Mouse (Mus musculus): ENCODE results near the gene Tmed4. TPM values are rescaled to one million over a fixed set of nuclear protein-coding genes. Genes with fewer than 3 reads are reported as not detected.

The Tmed4 gene
- polyA plus RNA-seq, 1 experiment from 2014 or later, result 203 TPM

GRCm38 (mm10) chr11:6252248-6252647 is 22.4 kb downstream of the Tmed4 start:
- no peak overlapping the region; the same call in 1 of the 2 replicates for H3K4me2 ChIP-seq (replicated peaks; ENCODE audit: low read depth)
- no peaks in the 10 kb centered on the region for H3K36me3 ChIP-seq (ENCODE audit: control insufficient read depth, insufficient read depth)
- H3K4me3 ChIP-seq (ENCODE audit: low read depth, low read length), result no peak overlapping the region
- WGBS, result 79% methylated on average over 5 of the region's 5 CpGs
- no peak overlapping the region for H3K9ac ChIP-seq (ENCODE audit: low read depth, low read length)
- H3K27me3 ChIP-seq (replicated peaks; ENCODE audit: control insufficient read depth, insufficient read depth, low read length), result no peaks in the 10 kb centered on the region
- no peak for ATAC-seq
- no peak for TF ChIP-seq CTCF (IDR thresholded peaks at IDR 0.05; ENCODE audit: low read depth)
- 0 out of 2 replicates have a peak, but pooled peaks cover 8% of the 10 kb centered on the region for H3K4me1 ChIP-seq (replicated peaks; ENCODE audit: control insufficient read depth, insufficient read depth, low read length)
- no peaks in the 10 kb centered on the region for H3K9me3 ChIP-seq (ENCODE audit: control insufficient read depth)
- H3K27ac ChIP-seq (ENCODE audit: low read depth, low read length), result peak overlapping the region; percentile 42; the same call in 1 of the 2 replicates

- Histone ChIP-seq H3K4me2 (replicated peaks; ENCODE audit: low read depth) (no peak overlapping the region), H3K36me3 (ENCODE audit: control insufficient read depth, insufficient read depth) (no peaks in the 10 kb centered on the region), H3K27me3 (replicated peaks; ENCODE audit: control insufficient read depth, insufficient read depth, low read length) (no peaks in the 10 kb centered on the region), H3K27ac (ENCODE audit: low read depth, low read length) (no peak overlapping the region), H3K9me3 (ENCODE audit: control insufficient read depth) (no peaks in the 10 kb centered on the region), H3K4me3 (ENCODE audit: low read depth, low read length) (no peak overlapping the region), H3K9ac (ENCODE audit: low read depth, low read length) (no peak overlapping the region), H3K4me1 (replicated peaks; ENCODE audit: control insufficient read depth, insufficient read depth, low read length) (no peaks in the 10 kb centered on the region)
- no peak for ATAC-seq
- WGBS, result 53% methylated on average over 19 of the region's 19 CpGs
- TF ChIP-seq CTCF (IDR thresholded peaks at IDR 0.05; ENCODE audit: low read depth), result no peak
Observed at GRCm38 (mm10) chr11:6244707-6245106, 30.0 kb downstream of the Tmed4 start.

DNA sequence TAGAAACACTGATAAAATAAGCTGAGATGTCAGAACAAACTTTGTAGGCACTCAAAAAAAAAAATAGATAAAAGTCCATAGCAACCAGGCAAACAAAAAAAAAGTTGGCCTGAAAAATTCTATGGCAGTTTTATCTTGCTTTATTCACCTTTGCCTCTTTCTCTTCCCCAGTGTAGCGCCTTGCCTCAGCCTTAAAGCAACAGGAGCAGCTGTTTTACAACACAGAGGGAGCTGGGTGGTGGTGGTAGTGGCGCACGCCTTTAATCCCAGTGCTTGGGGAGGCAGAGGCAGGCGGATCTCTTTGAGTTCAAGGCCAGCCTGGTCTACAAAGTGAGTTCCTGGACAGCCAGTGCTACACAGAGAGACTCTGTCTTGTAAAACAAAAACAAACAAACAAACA is 41.6 kb downstream of the Tmed4 start:
- 42% methylated on average over 4 of the region's 4 CpGs for WGBS
- no peak overlapping the region for H3K9ac ChIP-seq (ENCODE audit: low read depth, low read length)
- no peaks in the 10 kb centered on the region for H3K9me3 ChIP-seq (ENCODE audit: control insufficient read depth)
- H3K36me3 ChIP-seq (ENCODE audit: control insufficient read depth, insufficient read depth), result no peaks in the 10 kb centered on the region
- no peaks in the 10 kb centered on the region for H3K27me3 ChIP-seq (replicated peaks; ENCODE audit: control insufficient read depth, insufficient read depth, low read length)
- H3K4me1 ChIP-seq (replicated peaks; ENCODE audit: control insufficient read depth, insufficient read depth, low read length), result 0 out of 2 replicates have a peak, but pooled peaks cover 5% of the 10 kb centered on the region
- H3K27ac ChIP-seq (ENCODE audit: low read depth, low read length), result no peak overlapping the region
- ATAC-seq, result peak; percentile 67
- no peak for TF ChIP-seq CTCF (IDR thresholded peaks at IDR 0.05; ENCODE audit: low read depth)
- H3K4me3 ChIP-seq (ENCODE audit: low read depth, low read length), result no peak overlapping the region
- no peak overlapping the region for H3K4me2 ChIP-seq (replicated peaks; ENCODE audit: low read depth)

DNA sequence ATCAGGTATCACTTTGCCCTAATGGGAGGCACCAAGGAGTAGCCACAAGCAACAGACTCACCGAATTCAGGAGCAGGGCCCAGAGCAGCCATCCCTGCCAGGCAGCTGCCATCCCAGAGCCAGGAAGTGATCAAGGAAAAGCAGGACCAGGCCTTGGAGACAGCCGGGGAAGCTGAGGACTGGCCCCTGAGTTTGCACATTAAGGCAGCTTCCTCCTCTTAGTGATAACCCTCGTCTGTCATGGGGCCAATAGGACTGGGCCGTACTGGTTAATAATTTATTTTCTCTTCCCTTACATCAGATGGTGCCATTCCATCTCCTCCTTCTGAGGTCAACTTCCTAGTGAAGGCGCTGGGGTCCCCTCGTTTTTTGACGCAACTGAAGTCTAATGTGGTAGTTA is 44.7 kb downstream of the Tmed4 start, which contains the start of gene Npc1l1:
Gene Npc1l1 (minus strand): TSS at position 132 of the 400 bp plus-strand sequence.
- Histone ChIP-seq H3K36me3 (ENCODE audit: control insufficient read depth, insufficient read depth) (peaks cover 2% of the 10 kb centered on the region; the same call in 1 of the 2 replicates), H3K4me2 (replicated peaks; ENCODE audit: low read depth) (peak within 1 kb of the TSS; percentile 72), H3K27me3 (replicated peaks; ENCODE audit: control insufficient read depth, insufficient read depth, low read length) (no peaks in the 10 kb centered on the region), H3K9me3 (ENCODE audit: control insufficient read depth) (no peaks in the 10 kb centered on the region), H3K9ac (ENCODE audit: low read depth, low read length) (no peak within 1 kb of the TSS), H3K4me3 (ENCODE audit: low read depth, low read length) (peak within 1 kb of the TSS; percentile 41), H3K27ac (ENCODE audit: low read depth, low read length) (peak within 1 kb of the TSS; percentile 80), H3K4me1 (replicated peaks; ENCODE audit: control insufficient read depth, insufficient read depth, low read length) (0 out of 2 replicates have a peak, but pooled peaks cover 5% of the 10 kb centered on the region)
- 45% methylated on average over 7 of the region's 7 CpGs for WGBS
- ATAC-seq, result peak; percentile 81
- TF ChIP-seq CTCF (IDR thresholded peaks at IDR 0.05; ENCODE audit: low read depth), result no peak

DNA sequence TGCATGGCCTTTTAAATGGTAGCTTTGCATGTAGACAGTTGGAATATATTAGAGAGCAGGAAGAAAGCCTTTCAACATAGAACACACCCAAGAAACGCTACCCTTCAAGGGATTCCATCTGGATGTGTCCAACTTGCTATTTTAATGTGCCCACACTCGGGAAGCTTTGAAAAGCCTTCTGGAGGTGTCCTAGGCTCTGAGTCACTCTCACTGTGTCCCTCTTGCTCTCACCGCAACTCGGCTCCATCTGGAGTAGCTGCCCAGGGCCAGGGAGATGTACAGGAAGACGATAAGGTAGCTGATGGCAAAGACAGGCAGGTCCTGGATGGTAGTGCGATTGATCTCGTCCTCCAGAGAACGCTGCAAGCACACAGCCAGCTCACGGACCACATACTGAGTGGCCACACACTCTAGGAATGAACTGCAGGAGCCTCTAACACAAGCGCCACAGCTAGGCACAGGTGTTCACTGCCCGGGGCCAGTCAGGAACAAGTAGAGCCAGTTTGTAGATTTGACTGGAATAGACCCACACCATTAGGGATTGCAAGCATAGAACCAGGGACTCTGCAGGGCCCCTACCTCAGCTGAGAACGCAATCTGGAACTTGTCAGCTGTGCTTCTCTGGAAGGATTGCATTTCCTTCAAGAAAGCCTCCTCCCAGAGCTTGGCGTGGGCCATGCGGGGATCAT is 50.0 kb downstream of the Tmed4 start:
- Histone ChIP-seq H3K4me1 (replicated peaks; ENCODE audit: control insufficient read depth, insufficient read depth, low read length) (no peaks in the 10 kb centered on the region), H3K27me3 (replicated peaks; ENCODE audit: control insufficient read depth, insufficient read depth, low read length) (no peaks in the 10 kb centered on the region), H3K4me3 (ENCODE audit: low read depth, low read length) (no peak overlapping the region), H3K9ac (ENCODE audit: low read depth, low read length) (no peak overlapping the region), H3K27ac (ENCODE audit: low read depth, low read length) (no peak overlapping the region), H3K9me3 (ENCODE audit: control insufficient read depth) (no peaks in the 10 kb centered on the region), H3K36me3 (ENCODE audit: control insufficient read depth, insufficient read depth) (peaks cover 28% of the 10 kb centered on the region), H3K4me2 (replicated peaks; ENCODE audit: low read depth) (peak overlapping the region; percentile 72; the same call in 1 of the 2 replicates)
- TF ChIP-seq CTCF (IDR thresholded peaks at IDR 0.05; ENCODE audit: low read depth), result no peak
- ATAC-seq, result no peak
- WGBS, result 77% methylated on average over 14 of the region's 14 CpGs

GRCm38 (mm10) chr11:6222187-6222586 is 52.5 kb downstream of the Tmed4 start:
- H3K9ac ChIP-seq (ENCODE audit: low read depth, low read length), result no peak overlapping the region
- no peak overlapping the region for H3K27ac ChIP-seq (ENCODE audit: low read depth, low read length)
- no peaks in the 10 kb centered on the region for H3K27me3 ChIP-seq (replicated peaks; ENCODE audit: control insufficient read depth, insufficient read depth, low read length)
- H3K36me3 ChIP-seq (ENCODE audit: control insufficient read depth, insufficient read depth), result peaks cover 28% of the 10 kb centered on the region
- ATAC-seq, result no peak
- no peaks in the 10 kb centered on the region for H3K4me1 ChIP-seq (replicated peaks; ENCODE audit: control insufficient read depth, insufficient read depth, low read length)
- no peak overlapping the region for H3K4me3 ChIP-seq (ENCODE audit: low read depth, low read length)
- H3K9me3 ChIP-seq (ENCODE audit: control insufficient read depth), result no peaks in the 10 kb centered on the region
- no peak overlapping the region for H3K4me2 ChIP-seq (replicated peaks; ENCODE audit: low read depth)
- TF ChIP-seq CTCF (IDR thresholded peaks at IDR 0.05; ENCODE audit: low read depth), result peak; percentile 52
- WGBS, result 93% methylated on average over 10 of the region's 10 CpGs

Other genes with a start within 250 kb of the Tmed4 start
- gene Camk2b, start 208.5 kb downstream of the Tmed4 start, polyA plus RNA-seq (2015; fragmentation: Nextera tagmentation; extraction: Ambion mirVana), result 11.9 and 12.1 TPM in 2 replicates
- gene A730071L15Rik, start 74.8 kb downstream of the Tmed4 start, polyA plus RNA-seq (2015; fragmentation: Nextera tagmentation; extraction: Ambion mirVana), result 0.41 and 0.74 TPM in 2 replicates
- 17.2 and 20.0 TPM in 2 replicates for gene Nudcd3, start 74.5 kb downstream of the Tmed4 start, polyA plus RNA-seq (2015; fragmentation: Nextera tagmentation; extraction: Ambion mirVana)
- gene Npc1l1, start 44.7 kb downstream of the Tmed4 start, polyA plus RNA-seq (2015; fragmentation: Nextera tagmentation; extraction: Ambion mirVana), result 70.7 and 75.4 TPM in 2 replicates
- gene Ddx56, start 7.1 kb downstream of the Tmed4 start, polyA plus RNA-seq (2015; fragmentation: Nextera tagmentation; extraction: Ambion mirVana), result 36.3 and 39.7 TPM in 2 replicates
- gene Ogdh, start 16.8 kb upstream of the Tmed4 start, polyA plus RNA-seq (2015; fragmentation: Nextera tagmentation; extraction: Ambion mirVana), result 141 and 148 TPM in 2 replicates
- 7.8 and 8.0 TPM in 2 replicates for gene Zmiz2, start 114.2 kb upstream of the Tmed4 start, polyA plus RNA-seq (2015; fragmentation: Nextera tagmentation; extraction: Ambion mirVana)
- gene Ppia, start 140.6 kb upstream of the Tmed4 start, polyA plus RNA-seq (2015; fragmentation: Nextera tagmentation; extraction: Ambion mirVana), result 3,711 and 4,178 TPM in 2 replicates
- 343 and 346 TPM in 2 replicates for gene H2afv, start 169.6 kb upstream of the Tmed4 start, polyA plus RNA-seq (2015; fragmentation: Nextera tagmentation; extraction: Ambion mirVana)
- 21.6 and 25.1 TPM in 2 replicates for gene Purb, start 201.0 kb upstream of the Tmed4 start, polyA plus RNA-seq (2015; fragmentation: Nextera tagmentation; extraction: Ambion mirVana)
- gene Myo1g, start 246.1 kb upstream of the Tmed4 start, polyA plus RNA-seq (2015; fragmentation: Nextera tagmentation; extraction: Ambion mirVana), result 0.87 and 0.95 TPM in 2 replicates

All from intestine, postnatal 0 days (tissue).